Mouse (Mus musculus) kidney, embryonic 16.5 days (tissue): ENCODE data around the gene Prss56. TPM values are rescaled to one million over a fixed set of nuclear protein-coding genes. Genes with fewer than 3 reads are reported as not detected.

Experiments
- ATAC-seq: fragments of 200-750 bp; cut with Nextera tagmentation; 2 replicates; pipeline ENCODE4 v1.8.0; 2017; ENCODE audit warnings: moderate TSS enrichment; ENCODE audit not compliant: low FRiP score, low TSS enrichment
- H3K27ac ChIP-seq: fragments of 300-500 bp; sonication (generic); 2 replicates; pipeline ENCODE4 v1.5.1; 2014; ENCODE audit warnings: low read length
- H3K27me3 ChIP-seq: fragments of 300-500 bp; sonication (generic); 2 replicates; pipeline ENCODE4 v1.6.1; 2014; ENCODE audit warnings: low read length, control low read depth, mixed read lengths; ENCODE audit not compliant: insufficient read depth
- H3K36me3 ChIP-seq: fragments of 300-500 bp; sonication (generic); 2 replicates; pipeline ENCODE4 v1.6.1; 2014; ENCODE audit warnings: low read length, control low read depth, mixed read lengths; ENCODE audit not compliant: insufficient read depth
- H3K4me1 ChIP-seq: fragments of 300-500 bp; sonication (generic); 2 replicates; pipeline ENCODE4 v1.6.1; 2014; ENCODE audit warnings: low read length, control low read depth, mixed read lengths; ENCODE audit not compliant: insufficient read depth
- H3K4me2 ChIP-seq: fragments of 300-500 bp; sonication (generic); replicated peaks from 2 replicates; pipeline ENCODE4 v1.6.1; 2014; ENCODE audit warnings: low read depth, low read length
- H3K4me3 ChIP-seq: fragments of 300-500 bp; sonication (generic); 2 replicates; pipeline ENCODE4 v1.5.1; 2014; ENCODE audit warnings: mild to moderate bottlenecking, low read length
- H3K9ac ChIP-seq: fragments of 300-500 bp; sonication (generic); replicated peaks from 2 replicates; pipeline ENCODE4 v1.6.1; 2014; ENCODE audit warnings: low read length
- H3K9me3 ChIP-seq: fragments of 300-500 bp; sonication (generic); 2 replicates; pipeline ENCODE4 v1.6.1; 2016; ENCODE audit warnings: low read length, control low read depth
- WGBS: fragments of 180-500 bp; shearing (Covaris S2); extraction: QIAGEN DNeasy Blood & Tissue Kit; methylation state at CpG from one replicate; pipeline ENCODE4 v1.1.7; 2014; 5-methylcytosine and 5-hydroxymethylcytosine counted together
- polyA plus RNA-seq: library from polyadenylated mRNA; unstranded; fragments of >200 nt; fragmentation: Nextera tagmentation; extraction: Ambion mirVana; gene quantifications from 2 replicates; pipeline ENCODE4 v1.2.1, GENCODE M21; 2015

The Prss56 gene
- polyA plus RNA-seq, 1 experiment from 2014 or later: not detected

DNA sequence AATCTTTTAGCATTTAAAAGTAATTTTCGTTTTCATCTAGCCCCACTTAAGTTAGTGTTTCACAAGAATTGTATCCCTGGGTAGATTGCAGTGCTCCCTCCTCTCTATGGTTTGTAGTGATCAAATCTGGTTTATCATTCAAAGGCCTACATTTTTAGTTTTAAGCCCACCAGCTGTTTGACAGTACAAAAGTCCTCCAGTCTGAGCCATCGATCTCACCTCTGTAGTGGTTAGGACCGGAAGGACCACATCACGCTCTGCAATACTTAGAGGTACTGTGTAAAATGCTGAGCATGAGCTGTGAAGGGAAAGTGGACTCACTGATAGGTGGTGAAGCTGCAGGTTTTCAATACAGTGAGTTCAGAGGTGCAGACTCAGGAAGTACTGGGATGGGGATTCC, 31.6 kb downstream of the Prss56 start:
- 15% methylated on average over 4 of the region's 4 CpGs for WGBS
- peak overlapping the region; percentile 82 for H3K4me2 ChIP-seq
- ATAC-seq: no peak
- peak overlapping the region; percentile 99 for H3K27ac ChIP-seq
- peaks cover 32% of the 10 kb centered on the region for H3K4me1 ChIP-seq
- H3K36me3 ChIP-seq: peaks cover 8% of the 10 kb centered on the region; the same call in 1 of the 2 replicates
- H3K4me3 ChIP-seq: peak overlapping the region; percentile 78
- H3K9ac ChIP-seq: peak overlapping the region; percentile 99
- no peaks in the 10 kb centered on the region for H3K27me3 ChIP-seq
- no peaks in the 10 kb centered on the region for H3K9me3 ChIP-seq

DNA sequence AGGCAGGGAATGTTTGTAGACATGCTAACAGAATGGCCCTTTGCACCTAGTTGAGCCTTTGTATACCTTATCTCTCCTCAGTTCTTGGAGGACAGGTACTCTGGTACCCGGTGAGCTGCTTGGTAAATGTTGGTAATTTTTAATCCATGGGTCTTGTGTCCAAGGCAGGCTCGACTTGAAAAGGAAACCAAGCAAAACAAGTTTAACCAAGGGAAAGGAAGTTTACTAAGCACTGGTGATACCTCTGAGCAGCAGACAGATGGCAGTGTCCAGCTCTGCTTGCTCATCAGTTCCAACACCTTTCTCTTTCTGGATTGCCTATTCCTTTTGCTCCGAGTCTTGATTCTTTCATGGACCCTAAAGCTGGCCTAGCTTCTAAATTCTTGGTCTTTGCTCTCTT, 34.8 kb downstream of the Prss56 start:
- Histone ChIP-seq H3K4me1 (peaks cover 31% of the 10 kb centered on the region), H3K36me3 (peaks cover 37% of the 10 kb centered on the region), H3K27ac (peak overlapping the region; percentile 27; the same call in 1 of the 2 replicates), H3K9me3 (no peaks in the 10 kb centered on the region), H3K9ac (no peak overlapping the region), H3K4me3 (no peak overlapping the region), H3K4me2 (no peak overlapping the region), H3K27me3 (no peaks in the 10 kb centered on the region)
- 58% methylated on average over 3 of the region's 3 CpGs for WGBS
- no peak for ATAC-seq

GRCm38 (mm10) chr1:87225739-87226138, 42.6 kb downstream of the Prss56 start:
- Histone ChIP-seq H3K4me3 (no peak overlapping the region), H3K36me3 (peaks cover 90% of the 10 kb centered on the region), H3K9me3 (no peaks in the 10 kb centered on the region), H3K4me1 (no peaks in the 10 kb centered on the region), H3K9ac (no peak overlapping the region), H3K4me2 (no peak overlapping the region), H3K27me3 (no peaks in the 10 kb centered on the region), H3K27ac (no peak overlapping the region)
- ATAC-seq: no peak
- WGBS: 96% methylated on average over 8 of the region's 8 CpGs

DNA sequence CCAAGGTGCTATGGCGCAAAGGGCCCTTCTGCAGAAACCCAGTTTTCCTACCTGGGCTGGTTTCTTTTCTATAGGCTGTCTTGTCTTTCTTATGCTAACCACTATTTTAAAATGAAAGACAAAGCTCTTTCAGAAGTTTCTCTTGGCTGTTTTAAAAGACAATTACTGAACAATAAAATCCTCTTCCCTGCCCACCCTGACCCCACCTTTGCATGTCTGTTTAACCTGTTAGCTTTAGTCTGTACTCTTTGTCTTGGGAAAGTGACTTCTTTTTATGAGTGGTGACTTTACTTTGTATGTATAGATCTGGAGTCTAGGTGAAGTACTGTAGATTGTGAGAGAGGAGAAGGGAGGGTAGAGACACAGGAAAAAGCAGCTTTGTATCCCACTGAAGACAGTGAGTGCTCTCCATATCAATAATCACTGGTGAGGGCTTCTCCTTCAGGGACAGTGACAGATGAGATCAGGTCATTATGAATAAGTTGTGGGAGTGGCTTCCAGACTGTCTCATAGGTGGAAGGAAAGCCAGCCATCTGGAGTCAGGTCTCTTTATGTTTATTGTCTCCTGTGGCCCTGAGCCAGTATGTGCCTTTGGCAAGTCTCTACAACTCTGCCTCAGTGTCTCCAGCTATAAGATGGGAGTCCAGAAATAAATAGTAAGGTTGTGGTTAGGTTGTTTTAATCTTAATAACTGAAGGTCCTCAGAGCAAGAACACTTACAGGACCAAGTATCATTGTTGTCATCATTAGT, 43.5 kb downstream of the Prss56 start:
- Histone ChIP-seq H3K4me1 (no peaks in the 10 kb centered on the region), H3K9me3 (no peaks in the 10 kb centered on the region), H3K36me3 (peaks cover 82% of the 10 kb centered on the region), H3K9ac (no peak overlapping the region), H3K4me2 (no peak overlapping the region), H3K27me3 (no peaks in the 10 kb centered on the region), H3K4me3 (no peak overlapping the region), H3K27ac (no peak overlapping the region)
- ATAC-seq: no peak
- 93% methylated on average over 1 of the region's 1 CpGs for WGBS

DNA sequence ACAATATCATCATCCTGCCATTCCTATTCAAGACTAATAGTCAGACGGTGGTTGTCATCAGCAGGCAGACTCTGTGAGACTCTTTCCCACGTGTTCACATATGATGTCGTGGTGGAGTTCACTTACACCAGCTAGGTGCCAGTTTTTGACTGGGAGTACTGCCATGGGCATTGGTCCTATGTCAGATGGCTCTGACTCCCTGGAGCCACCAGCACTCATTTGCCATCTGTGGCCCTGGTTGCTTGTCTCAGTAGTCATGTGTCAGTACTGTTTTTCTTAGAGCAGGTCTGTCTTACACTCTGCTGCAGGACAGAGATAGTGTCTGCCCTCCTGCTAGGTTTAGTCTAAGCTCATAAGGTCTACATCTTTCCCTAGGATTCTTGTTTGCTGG, 44.0 kb downstream of the Prss56 start:
- Histone ChIP-seq H3K27me3 (no peaks in the 10 kb centered on the region), H3K4me2 (no peak overlapping the region), H3K9me3 (no peaks in the 10 kb centered on the region), H3K4me1 (peaks cover 3% of the 10 kb centered on the region; the same call in 1 of the 2 replicates), H3K36me3 (peaks cover 77% of the 10 kb centered on the region), H3K27ac (no peak overlapping the region), H3K9ac (no peak overlapping the region), H3K4me3 (no peak overlapping the region)
- 96% methylated on average over 3 of the region's 3 CpGs for WGBS
- ATAC-seq: no peak

DNA sequence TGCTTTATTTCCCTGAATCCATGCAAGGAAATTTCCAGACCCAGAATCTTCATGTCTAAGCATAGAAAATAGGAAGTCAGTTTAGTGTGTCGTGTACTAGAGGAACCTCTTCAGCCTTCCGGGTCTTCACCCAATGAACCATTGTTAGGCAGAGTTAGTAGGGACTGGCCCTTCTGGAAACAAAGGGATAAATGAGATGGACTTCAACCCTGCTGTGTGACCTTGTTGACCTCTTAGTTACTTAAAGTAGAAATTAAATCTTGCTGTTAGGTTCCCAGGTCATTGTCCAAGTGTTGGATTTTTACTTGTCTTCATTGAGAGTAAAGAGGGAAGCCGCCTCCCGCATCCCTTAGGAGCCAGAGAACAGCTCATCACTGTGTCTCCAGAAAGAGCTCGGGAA, 47.5 kb downstream of the Prss56 start:
- Histone ChIP-seq H3K4me3 (no peak overlapping the region), H3K4me2 (no peak overlapping the region), H3K4me1 (peaks cover 6% of the 10 kb centered on the region; the same call in 1 of the 2 replicates), H3K9ac (no peak overlapping the region), H3K27me3 (no peaks in the 10 kb centered on the region), H3K9me3 (no peaks in the 10 kb centered on the region), H3K36me3 (peaks cover 56% of the 10 kb centered on the region), H3K27ac (no peak overlapping the region)
- no peak for ATAC-seq
- 87% methylated on average over 5 of the region's 5 CpGs for WGBS

DNA sequence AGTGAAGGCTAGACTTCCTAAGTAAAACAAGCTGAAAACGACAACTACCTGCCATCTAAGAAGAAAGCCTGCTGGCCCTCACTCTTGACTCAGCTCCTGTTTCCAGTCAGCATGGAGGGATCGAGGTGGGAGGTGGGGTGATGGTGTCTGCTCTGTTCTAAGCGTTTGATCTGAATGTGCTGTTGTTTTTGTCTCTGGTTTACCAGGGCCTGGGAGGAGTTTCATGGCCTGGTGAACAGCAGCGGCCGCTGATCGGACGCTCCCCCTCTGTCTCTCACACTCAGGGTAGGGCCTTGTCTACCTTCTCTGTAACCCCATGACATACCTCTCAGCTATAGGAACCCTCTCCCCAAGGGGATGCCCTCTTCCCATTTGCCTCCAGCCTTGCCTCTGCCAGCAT, 49.1 kb downstream of the Prss56 start:
- ATAC-seq: peak; percentile 79
- no peaks in the 10 kb centered on the region for H3K9me3 ChIP-seq
- H3K4me3 ChIP-seq: no peak overlapping the region
- H3K27ac ChIP-seq: no peak overlapping the region
- no peak overlapping the region for H3K9ac ChIP-seq
- peaks cover 6% of the 10 kb centered on the region; the same call in 1 of the 2 replicates for H3K4me1 ChIP-seq
- WGBS: 34% methylated on average over 7 of the region's 7 CpGs
- no peaks in the 10 kb centered on the region for H3K27me3 ChIP-seq
- no peak overlapping the region for H3K4me2 ChIP-seq
- H3K36me3 ChIP-seq: peaks cover 40% of the 10 kb centered on the region

Other genes with a start within 250 kb of the Prss56 start
- gene Alppl2, start 93.4 kb upstream of the Prss56 start, polyA plus RNA-seq: not detected in 2 replicates
- gene Alpi, start 81.7 kb upstream of the Prss56 start, polyA plus RNA-seq: 0.06 TPM in 1 of 2 replicates, not detected in the other
- not detected in 2 replicates for gene Akp3, start 58.3 kb upstream of the Prss56 start, polyA plus RNA-seq
- 0.94 and 1.1 TPM in 2 replicates for gene Ecel1, start 26.8 kb upstream of the Prss56 start, polyA plus RNA-seq
- gene Chrnd, start 7.3 kb downstream of the Prss56 start, polyA plus RNA-seq: 0.81 and 1.1 TPM in 2 replicates
- gene Chrng, start 21.3 kb downstream of the Prss56 start, polyA plus RNA-seq: 0.68 and 0.85 TPM in 2 replicates
- gene Eif4e2, start 30.6 kb downstream of the Prss56 start, polyA plus RNA-seq: 157 and 160 TPM in 2 replicates
- gene Efhd1, start 81.0 kb downstream of the Prss56 start, polyA plus RNA-seq: 7.3 and 8.5 TPM in 2 replicates
- gene Gigyf2, start 143.7 kb downstream of the Prss56 start, polyA plus RNA-seq: 59.2 and 68.3 TPM in 2 replicates
- gene Kcnj13, start 211.4 kb downstream of the Prss56 start, polyA plus RNA-seq: 0.94 and 1.2 TPM in 2 replicates